Mouse (Mus musculus): Measurements from ENCODE around the gene Gad2.

GRCm38 (mm10) chr2:22741222-22741621 is 119.2 kb downstream of the Gad2 start:
- TF ChIP-seq HCFC1 (IDR thresholded peaks at IDR 0.05; ENCODE audit: borderline replicate concordance, insufficient read depth, low read length) (no peak), ZNF384 (IDR thresholded peaks at IDR 0.05; ENCODE audit: low read depth, low read length) (no peak), CHD2 (IDR thresholded peaks at IDR 0.05; ENCODE audit: low read depth, low read length) (no peak)

Data from ES-E14 (cell line).